Mouse (Mus musculus) embryonic facial prominence, embryonic 14.5 days (tissue): Measurements from ENCODE around the gene Csnk1d. TPM values are rescaled to one million over a fixed set of nuclear protein-coding genes. Genes with fewer than 3 reads are reported as not detected.

Experiments used
- ATAC-seq: fragments of 200-750 bp; cut with Nextera tagmentation; 2 replicates; pipeline ENCODE4 v1.8.0; 2017; ENCODE audit warnings: low read depth, moderate number of reproducible peaks, moderate TSS enrichment
- DNase-seq: peaks from one replicate; pipeline ENCODE4 v3.0.0-alpha.2; 2015; ENCODE audit warnings: low spot score
- H3K27ac ChIP-seq: fragments of 300-500 bp; sonication (generic); replicated peaks from 2 replicates; pipeline ENCODE4 v1.5.1; 2014; ENCODE audit warnings: low read depth, mild to moderate bottlenecking, low read length, moderate library complexity
- H3K27me3 ChIP-seq: fragments of 300-500 bp; sonication (generic); replicated peaks from 2 replicates; pipeline ENCODE4 v1.6.1; 2014; ENCODE audit warnings: low read length; ENCODE audit not compliant: control insufficient read depth, insufficient read depth
- H3K36me3 ChIP-seq: fragments of 300-500 bp; sonication (generic); 2 replicates; pipeline ENCODE4 v1.6.1; 2014; ENCODE audit warnings: low read length, mixed read lengths; ENCODE audit not compliant: control insufficient read depth, insufficient read depth
- H3K4me1 ChIP-seq: fragments of 300-500 bp; sonication (generic); 2 replicates; pipeline ENCODE4 v1.6.1; 2014; ENCODE audit warnings: antibody characterized with exemption, low read length; ENCODE audit not compliant: control insufficient read depth, insufficient read depth
- H3K4me2 ChIP-seq: fragments of 300-500 bp; sonication (generic); 2 replicates; pipeline ENCODE4 v1.6.1; 2014; ENCODE audit warnings: low read depth, mild to moderate bottlenecking, low read length, moderate library complexity, mixed read lengths
- H3K4me3 ChIP-seq: fragments of 300-500 bp; sonication (generic); 2 replicates; pipeline ENCODE4 v1.5.1; 2014; ENCODE audit warnings: low read depth, mild to moderate bottlenecking, low read length
- H3K9ac ChIP-seq: fragments of 300-500 bp; sonication (generic); 2 replicates; pipeline ENCODE4 v1.6.1; 2014; ENCODE audit warnings: low read depth, mild to moderate bottlenecking, low read length, moderate library complexity, mixed read lengths
- H3K9me3 ChIP-seq: fragments of 300-500 bp; sonication (generic); 2 replicates; pipeline ENCODE4 v1.6.1; 2016; ENCODE audit warnings: low read length; ENCODE audit not compliant: control insufficient read depth
- WGBS: fragments of 180-500 bp; shearing (Covaris S2); extraction: QIAGEN DNeasy Blood & Tissue Kit; methylation state at CpG from one replicate; pipeline ENCODE4 v1.1.7; 2014; 5-methylcytosine and 5-hydroxymethylcytosine counted together
- polyA plus RNA-seq: library from polyadenylated mRNA; unstranded; fragments of >200 nt; fragmentation: Nextera tagmentation; extraction: Ambion mirVana; gene quantifications from 2 replicates; pipeline ENCODE4 v1.2.1, GENCODE M21; 2014

Csnk1d gene
- polyA plus RNA-seq, 1 experiment from 2014 or later = 59.6 TPM

GRCm38 (mm10) chr11:120981661-120982060 is 9.5 kb downstream of the Csnk1d start:
- H3K27me3 ChIP-seq = no peaks in the 10 kb centered on the region
- H3K4me2 ChIP-seq = no peak overlapping the region
- no peak overlapping the region for H3K27ac ChIP-seq
- DNase-seq (no peak), ATAC-seq (no peak)
- H3K9me3 ChIP-seq = no peaks in the 10 kb centered on the region
- H3K36me3 ChIP-seq = peaks cover 88% of the 10 kb centered on the region
- H3K9ac ChIP-seq = no peak overlapping the region
- WGBS = 87% methylated on average over 4 of the region's 4 CpGs
- no peaks in the 10 kb centered on the region for H3K4me1 ChIP-seq
- no peak overlapping the region for H3K4me3 ChIP-seq

- Histone ChIP-seq H3K27me3 (no peaks in the 10 kb centered on the region), H3K36me3 (peaks cover 86% of the 10 kb centered on the region), H3K9ac (no peak overlapping the region), H3K4me2 (no peak overlapping the region), H3K4me3 (no peak overlapping the region), H3K4me1 (no peaks in the 10 kb centered on the region), H3K27ac (no peak overlapping the region), H3K9me3 (no peaks in the 10 kb centered on the region)
- DNase-seq (no peak), ATAC-seq (no peak)
- WGBS = 81% methylated on average over 9 of the region's 9 CpGs
These were observed 10.6 kb downstream of the Csnk1d start for GRCm38 (mm10) chr11:120980427-120981035.

GRCm38 (mm10) chr11:120979711-120980426 is 11.3 kb downstream of the Csnk1d start:
- DNase-seq (no peak), ATAC-seq (no peak)
- WGBS = 92% methylated on average over 8 of the region's 8 CpGs
- no peaks in the 10 kb centered on the region for H3K9me3 ChIP-seq
- H3K27me3 ChIP-seq = no peaks in the 10 kb centered on the region
- H3K4me2 ChIP-seq = no peak overlapping the region
- H3K4me3 ChIP-seq = no peak overlapping the region
- no peaks in the 10 kb centered on the region for H3K4me1 ChIP-seq
- no peak overlapping the region for H3K27ac ChIP-seq
- H3K9ac ChIP-seq = no peak overlapping the region
- peaks cover 88% of the 10 kb centered on the region for H3K36me3 ChIP-seq

GRCm38 (mm10) chr11:120973318-120973717 is 17.8 kb downstream of the Csnk1d start:
- no peak for DNase-seq
- H3K4me1 ChIP-seq = no peaks in the 10 kb centered on the region
- H3K9ac ChIP-seq = no peak overlapping the region
- peaks cover 99% of the 10 kb centered on the region for H3K36me3 ChIP-seq
- no peak for ATAC-seq
- H3K4me2 ChIP-seq = no peak overlapping the region
- H3K9me3 ChIP-seq = no peaks in the 10 kb centered on the region
- H3K4me3 ChIP-seq = no peak overlapping the region
- 79% methylated on average over 6 of the region's 6 CpGs for WGBS
- no peak overlapping the region for H3K27ac ChIP-seq
- H3K27me3 ChIP-seq = no peaks in the 10 kb centered on the region

- ATAC-seq (no peak), DNase-seq (no peak)
- Histone ChIP-seq H3K4me2 (no peak overlapping the region), H3K9me3 (no peaks in the 10 kb centered on the region), H3K27me3 (no peaks in the 10 kb centered on the region), H3K4me1 (no peaks in the 10 kb centered on the region), H3K4me3 (no peak overlapping the region), H3K9ac (no peak overlapping the region), H3K36me3 (peaks cover 100% of the 10 kb centered on the region), H3K27ac (no peak overlapping the region)
- 92% methylated on average over 5 of the region's 5 CpGs for WGBS
These were observed 19.9 kb downstream of the Csnk1d start for GRCm38 (mm10) chr11:120971237-120971636.

GRCm38 (mm10) chr11:120969742-120970141 is 21.4 kb downstream of the Csnk1d start:
- no peak for ATAC-seq
- 87% methylated on average over 5 of the region's 5 CpGs for WGBS
- DNase-seq = no peak
- no peak overlapping the region for H3K4me3 ChIP-seq
- H3K9me3 ChIP-seq = no peaks in the 10 kb centered on the region
- H3K4me2 ChIP-seq = no peak overlapping the region
- H3K36me3 ChIP-seq = peaks cover 100% of the 10 kb centered on the region
- H3K27me3 ChIP-seq = no peaks in the 10 kb centered on the region
- H3K27ac ChIP-seq = no peak overlapping the region
- no peak overlapping the region for H3K9ac ChIP-seq
- H3K4me1 ChIP-seq = no peaks in the 10 kb centered on the region

GRCm38 (mm10) chr11:120965587-120965986 is 25.5 kb downstream of the Csnk1d start:
- no peak overlapping the region for H3K27ac ChIP-seq
- no peak for ATAC-seq
- H3K9me3 ChIP-seq = no peaks in the 10 kb centered on the region
- no peak for DNase-seq
- WGBS = 65% methylated on average over 4 of the region's 4 CpGs
- H3K36me3 ChIP-seq = peaks cover 97% of the 10 kb centered on the region
- H3K4me3 ChIP-seq = no peak overlapping the region
- no peaks in the 10 kb centered on the region for H3K4me1 ChIP-seq
- H3K27me3 ChIP-seq = no peaks in the 10 kb centered on the region
- no peak overlapping the region for H3K4me2 ChIP-seq
- H3K9ac ChIP-seq = no peak overlapping the region

- no peaks in the 10 kb centered on the region for H3K9me3 ChIP-seq
- H3K27me3 ChIP-seq = no peaks in the 10 kb centered on the region
- DNase-seq (peak; percentile 48), ATAC-seq (no peak; the same call in 1 of the 2 replicates)
- no peaks in the 10 kb centered on the region for H3K4me1 ChIP-seq
- 72% methylated on average over 10 of the region's 10 CpGs for WGBS
- no peak overlapping the region for H3K4me3 ChIP-seq
- peaks cover 96% of the 10 kb centered on the region for H3K36me3 ChIP-seq
- no peak overlapping the region for H3K9ac ChIP-seq
- H3K4me2 ChIP-seq = no peak overlapping the region
- H3K27ac ChIP-seq = no peak overlapping the region
These were observed 26.7 kb downstream of the Csnk1d start for GRCm38 (mm10) chr11:120964195-120965157.
